Mouse (Mus musculus) bone marrow, adult 2 months (tissue): ENCODE results near the gene Pcgf6.

Experiments
- CTCF ChIP-seq: fragments of 200-500 bp; IDR thresholded peaks from 2 replicates; pipeline ENCODE4 v1.5.1; 2011; ENCODE audit warnings: low read length, control low read depth; ENCODE audit not compliant: control insufficient read depth, insufficient read depth
- POLR2A ChIP-seq: fragments of 200-500 bp; IDR thresholded peaks from 2 replicates; pipeline ENCODE4 v1.6.1; 2011; ENCODE audit warnings: low read depth, mild to moderate bottlenecking, control low read depth, low read length, borderline replicate concordance; ENCODE audit not compliant: control insufficient read depth

GRCm38 (mm10) chr19:47088226-47088625 is 37.5 kb upstream of the Pcgf6 start:
- no peak for TF ChIP-seq POLR2A
- no peak for TF ChIP-seq CTCF
